Mouse (Mus musculus) liver, adult (tissue): ENCODE measurements around the gene Spata5.

Experiments used
- GATA4 ChIP-seq: IDR thresholded peaks from 2 replicates; pipeline ENCODE4 v1.6.1; 2014; ENCODE audit warnings: mild to moderate bottlenecking, low read length; ENCODE audit not compliant: insufficient replicate concordance

Gene Spata5

GRCm38 (mm10) chr3:37613722-37614121, 194.0 kb downstream of the Spata5 start:
- no peak for TF ChIP-seq GATA4

GRCm38 (mm10) chr3:37614878-37615650, 195.4 kb downstream of the Spata5 start:
- TF ChIP-seq GATA4 = no peak

- no peak for TF ChIP-seq GATA4
These were observed 197.2 kb downstream of the Spata5 start for GRCm38 (mm10) chr3:37616586-37617547.
